Mouse (Mus musculus): ENCODE data around the gene Cd200r4. TPM values are rescaled to one million over a fixed set of nuclear protein-coding genes. Genes with fewer than 3 reads are reported as not detected.
"Not testable (repeated sequence)": the region's sequence is repeated elsewhere in the genome, so short reads cannot be mapped to it uniquely, and the experiment has no call there.

Cd200r4 gene
- polyA plus RNA-seq, 1 experiment from 2014 or later: 0.11 TPM

GRCm38 (mm10) chr16:44820545-44820944, 9.0 kb downstream of the Cd200r4 start:
- TF ChIP-seq EP300 (optimal IDR thresholded peaks at IDR 0.05) (no peak), CTCF (IDR thresholded peaks at IDR 0.05; ENCODE audit: low read depth) (no peak)
- Histone ChIP-seq H3K4me3 (ENCODE audit: low read depth, low read length) (no peak overlapping the region), H3K36me3 (ENCODE audit: control insufficient read depth, insufficient read depth, low read length) (no peaks in the 10 kb centered on the region), H3K9ac (ENCODE audit: low read length) (no peak overlapping the region), H3K4me1 (replicated peaks; ENCODE audit: control insufficient read depth, insufficient read depth) (no peaks in the 10 kb centered on the region), H3K27me3 (ENCODE audit: control insufficient read depth, insufficient read depth, low read length) (no peaks in the 10 kb centered on the region), H3K27ac (replicated peaks) (no peak overlapping the region), H3K4me2 (replicated peaks; ENCODE audit: low read depth) (no peak overlapping the region), H3K9me3 (ENCODE audit: control insufficient read depth, low read length) (no peaks in the 10 kb centered on the region)
- 68% methylated on average over 4 of the region's 4 CpGs for WGBS
- ATAC-seq (ENCODE audit: low FRiP score, low TSS enrichment): no peak
- DNase-seq (ENCODE audit: low spot score): no peak

- DNase-seq (ENCODE audit: low spot score) (no peak), ATAC-seq (ENCODE audit: low FRiP score, low TSS enrichment) (no peak)
- H3K9ac ChIP-seq (ENCODE audit: low read length): no peak overlapping the region
- H3K4me2 ChIP-seq (replicated peaks; ENCODE audit: low read depth): no peak overlapping the region
- H3K36me3 ChIP-seq (ENCODE audit: control insufficient read depth, insufficient read depth, low read length): no peaks in the 10 kb centered on the region
- 41% methylated on average over 3 of the region's 3 CpGs for WGBS
- H3K4me1 ChIP-seq (replicated peaks; ENCODE audit: control insufficient read depth, insufficient read depth): no peaks in the 10 kb centered on the region
- TF ChIP-seq EP300 (optimal IDR thresholded peaks at IDR 0.05) (no peak), CTCF (IDR thresholded peaks at IDR 0.05; ENCODE audit: low read depth) (no peak)
- no peaks in the 10 kb centered on the region for H3K9me3 ChIP-seq (ENCODE audit: control insufficient read depth, low read length)
- no peak overlapping the region for H3K27ac ChIP-seq (replicated peaks)
- H3K4me3 ChIP-seq (ENCODE audit: low read depth, low read length): no peak overlapping the region
- no peaks in the 10 kb centered on the region for H3K27me3 ChIP-seq (ENCODE audit: control insufficient read depth, insufficient read depth, low read length)
These were observed 20.8 kb downstream of the Cd200r4 start for GRCm38 (mm10) chr16:44832286-44832685.

DNA sequence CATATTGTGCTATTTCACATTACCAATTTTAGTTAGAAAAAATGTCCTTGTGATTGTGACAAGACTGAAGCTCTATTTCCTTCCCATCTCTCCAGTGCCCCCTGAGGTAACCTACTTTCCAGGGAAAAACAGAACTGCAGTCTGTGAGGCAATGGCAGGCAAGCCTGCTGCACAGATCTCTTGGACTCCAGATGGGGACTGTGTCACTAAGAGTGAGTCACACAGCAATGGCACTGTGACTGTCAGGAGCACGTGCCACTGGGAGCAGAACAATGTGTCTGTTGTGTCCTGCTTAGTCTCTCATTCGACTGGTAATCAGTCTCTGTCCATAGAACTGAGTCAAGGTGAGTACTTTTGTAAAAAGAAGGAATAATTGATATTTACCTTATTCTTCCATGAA, 21.7 kb downstream of the Cd200r4 start:
- DNase-seq (ENCODE audit: low spot score); H3K4me1 ChIP-seq (replicated peaks; ENCODE audit: control insufficient read depth, insufficient read depth); ATAC-seq (ENCODE audit: low FRiP score, low TSS enrichment); H3K27me3 ChIP-seq (ENCODE audit: control insufficient read depth, insufficient read depth, low read length); H3K36me3 ChIP-seq (ENCODE audit: control insufficient read depth, insufficient read depth, low read length); H3K9ac ChIP-seq (ENCODE audit: low read length); H3K27ac ChIP-seq (replicated peaks); H3K4me3 ChIP-seq (ENCODE audit: low read depth, low read length); H3K4me2 ChIP-seq (replicated peaks; ENCODE audit: low read depth); H3K9me3 ChIP-seq (ENCODE audit: control insufficient read depth, low read length): not testable (repeated sequence)
- 32% methylated on average over 2 of the region's 2 CpGs for WGBS

DNA sequence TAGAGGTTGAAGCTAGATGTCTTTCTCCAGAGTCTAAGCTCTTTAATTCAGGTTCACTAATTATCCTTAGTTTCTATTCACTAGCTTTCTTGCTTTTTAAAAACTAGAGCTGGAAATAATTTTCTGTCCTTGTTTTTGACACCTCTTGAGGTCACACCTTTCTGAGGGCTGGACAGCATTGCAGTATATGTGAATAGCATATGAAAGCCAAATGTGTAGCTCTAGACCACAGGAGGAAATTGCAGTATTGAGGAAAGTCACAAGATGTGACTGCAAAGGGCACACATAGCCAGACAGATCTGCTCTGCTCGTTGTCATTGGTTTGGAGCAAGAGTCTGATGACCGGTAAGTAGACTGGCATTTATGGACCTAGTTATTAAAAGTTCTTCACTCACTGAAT, 55.3 kb downstream of the Cd200r4 start, which contains the start of gene Cd200r2:
Cd200r2 (plus strand) TSS at position 301 of the 400 bp plus-strand sequence.
- 81% methylated on average over 2 of the region's 2 CpGs for WGBS
- H3K4me3 ChIP-seq (ENCODE audit: low read depth, low read length): no peak within 1 kb of the TSS
- DNase-seq (ENCODE audit: low spot score): no peak

DNA sequence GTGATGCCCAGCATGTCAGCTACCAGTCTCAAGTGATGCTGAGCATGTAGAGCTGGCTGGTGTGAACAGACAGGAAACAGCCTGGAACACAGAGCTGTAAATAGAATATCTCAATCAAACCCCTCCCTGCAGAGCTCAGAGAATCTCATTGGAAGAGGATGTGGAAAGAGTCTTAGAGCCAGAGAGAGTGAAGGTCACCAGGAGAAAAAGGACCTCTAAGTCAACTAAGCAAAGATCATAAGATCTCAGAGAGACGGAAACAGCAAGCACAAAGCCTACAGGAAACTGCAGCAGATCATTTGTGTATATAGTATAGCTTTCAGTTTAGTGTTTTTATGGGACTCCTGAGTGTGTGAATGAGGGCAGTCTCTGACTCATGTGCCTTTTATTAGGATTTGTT, 63.6 kb downstream of the Cd200r4 start:
- WGBS: 28% methylated on average over 1 of the region's 1 CpGs
- Histone ChIP-seq H3K27me3 (ENCODE audit: control insufficient read depth, insufficient read depth, low read length) (no peaks in the 10 kb centered on the region), H3K4me3 (ENCODE audit: low read depth, low read length) (no peak overlapping the region), H3K4me1 (replicated peaks; ENCODE audit: control insufficient read depth, insufficient read depth) (no peaks in the 10 kb centered on the region), H3K27ac (replicated peaks) (no peak overlapping the region), H3K9me3 (ENCODE audit: control insufficient read depth, low read length) (no peaks in the 10 kb centered on the region), H3K9ac (ENCODE audit: low read length) (no peak overlapping the region), H3K36me3 (ENCODE audit: control insufficient read depth, insufficient read depth, low read length) (no peaks in the 10 kb centered on the region), H3K4me2 (replicated peaks; ENCODE audit: low read depth) (no peak overlapping the region)
- no peak for TF ChIP-seq CTCF (IDR thresholded peaks at IDR 0.05; ENCODE audit: low read depth)
- TF ChIP-seq EP300 (optimal IDR thresholded peaks at IDR 0.05): no peak
- ATAC-seq (ENCODE audit: low FRiP score, low TSS enrichment) (no peak), DNase-seq (ENCODE audit: low spot score) (no peak)

More for the DNA sequence above, 55.3 kb downstream of the Cd200r4 start, which contains the start of gene Cd200r2:
- no peak for ATAC-seq (ENCODE audit: low FRiP score, low TSS enrichment)
- Histone ChIP-seq H3K36me3 (ENCODE audit: control insufficient read depth, insufficient read depth, low read length) (no peaks in the 10 kb centered on the region), H3K4me2 (replicated peaks; ENCODE audit: low read depth) (no peak within 1 kb of the TSS), H3K9me3 (ENCODE audit: control insufficient read depth, low read length) (no peaks in the 10 kb centered on the region), H3K9ac (ENCODE audit: low read length) (no peak within 1 kb of the TSS), H3K27me3 (ENCODE audit: control insufficient read depth, insufficient read depth, low read length) (no peaks in the 10 kb centered on the region), H3K4me1 (replicated peaks; ENCODE audit: control insufficient read depth, insufficient read depth) (no peaks in the 10 kb centered on the region), H3K27ac (replicated peaks) (no peak within 1 kb of the TSS)
- TF ChIP-seq EP300 (optimal IDR thresholded peaks at IDR 0.05) (no peak), CTCF (IDR thresholded peaks at IDR 0.05; ENCODE audit: low read depth) (no peak)

- Histone ChIP-seq H3K4me3 (ENCODE audit: low read depth, low read length) (no peak overlapping the region), H3K9ac (ENCODE audit: low read length) (no peak overlapping the region), H3K36me3 (ENCODE audit: control insufficient read depth, insufficient read depth, low read length) (no peaks in the 10 kb centered on the region), H3K27me3 (ENCODE audit: control insufficient read depth, insufficient read depth, low read length) (no peaks in the 10 kb centered on the region), H3K27ac (replicated peaks) (no peak overlapping the region), H3K9me3 (ENCODE audit: control insufficient read depth, low read length) (no peaks in the 10 kb centered on the region), H3K4me1 (replicated peaks; ENCODE audit: control insufficient read depth, insufficient read depth) (no peaks in the 10 kb centered on the region), H3K4me2 (replicated peaks; ENCODE audit: low read depth) (no peak overlapping the region)
- no peak for TF ChIP-seq EP300 (optimal IDR thresholded peaks at IDR 0.05)
- no peak for TF ChIP-seq CTCF (IDR thresholded peaks at IDR 0.05; ENCODE audit: low read depth)
- ATAC-seq (ENCODE audit: low FRiP score, low TSS enrichment): no peak
- no peak for DNase-seq (ENCODE audit: low spot score)
- 57% methylated on average over 5 of the region's 5 CpGs for WGBS
These were observed 65.1 kb downstream of the Cd200r4 start for GRCm38 (mm10) chr16:44876625-44877024.
